Mouse (Mus musculus) regulatory T cell (primary cell): ENCODE results near the gene Prps1l3.

Experiments used
- in situ Hi-C: fragments of 300-600 bp; cut with MboI, MseI; formaldehyde crosslinking; loops from one replicate; pipeline ENCODE4 v1.15.1; 2025; ENCODE audit warnings: high pct_unique_total_duplicates

Prps1l3 gene

GRCm38 (mm10) chr12:57231085-57231875 lies 1.1 kb downstream of the Prps1l3 start:
- in situ Hi-C loops = loop anchor here (10.0 to 25.0 kb wide), 3 partner anchors 919 to 1576 kb away; partner anchors contain the start of gene Brms1l

DNA sequence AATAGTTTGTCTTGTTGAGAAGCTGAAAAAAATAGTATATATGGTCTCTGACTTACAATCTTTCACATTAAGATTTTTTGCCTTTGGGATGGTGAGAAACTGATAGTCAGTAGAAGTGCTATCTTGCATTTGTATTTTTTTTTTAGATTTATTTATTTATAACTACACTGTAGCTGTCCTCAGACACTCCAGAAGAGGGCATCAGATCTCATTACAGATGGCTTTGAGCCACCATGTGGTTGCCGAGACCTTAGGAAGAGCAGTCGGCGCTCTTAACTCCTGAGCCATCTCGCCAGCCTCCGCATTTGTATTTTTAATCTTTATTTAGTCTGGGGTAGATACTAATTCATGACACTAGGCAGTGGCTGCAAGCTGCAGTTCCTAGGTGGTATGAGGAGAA lies 3.2 kb downstream of the Prps1l3 start:
- in situ Hi-C loops = loop anchor here (10.0 to 25.0 kb wide), 3 partner anchors 921 to 1579 kb away; partner anchors contain the start of gene Brms1l

DNA sequence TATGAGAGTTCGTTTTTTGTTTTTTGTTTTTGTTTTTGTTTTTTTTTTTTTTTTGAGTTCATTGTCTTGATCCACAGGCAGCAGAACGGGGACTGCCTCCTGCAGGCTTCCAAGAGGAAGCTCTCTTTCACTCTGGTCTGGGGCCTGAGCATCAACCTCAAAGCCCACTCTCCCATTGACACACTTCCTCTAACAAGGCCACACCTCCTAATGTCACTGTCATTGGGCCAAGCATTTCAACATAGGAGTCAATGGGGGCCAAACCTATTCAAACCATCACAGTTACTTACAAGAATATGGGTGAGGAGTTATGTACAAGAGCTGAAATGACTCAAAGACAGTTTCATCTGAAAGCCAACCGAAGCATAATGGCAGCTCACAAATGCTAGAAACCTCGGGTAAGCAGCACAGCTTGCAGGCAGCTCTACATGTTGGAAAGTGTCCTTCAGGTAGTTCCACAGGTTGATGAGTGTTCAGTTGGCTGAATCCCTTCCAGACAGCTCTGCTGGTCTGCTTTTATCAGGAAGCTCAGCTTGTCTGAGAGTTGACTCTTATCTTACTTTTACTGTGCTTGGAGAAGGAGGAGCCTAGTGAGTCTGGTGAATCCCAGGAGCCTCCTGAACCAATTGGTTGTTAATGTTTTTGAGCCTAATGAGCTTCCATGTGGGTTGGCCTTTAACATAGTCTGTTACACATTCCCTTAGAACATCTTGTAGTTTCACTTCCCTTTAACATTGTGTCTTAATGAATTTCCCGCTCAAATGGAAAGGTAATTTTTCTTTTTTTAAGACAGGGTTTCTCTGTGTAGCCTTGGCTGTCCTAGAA lies 13.7 kb downstream of the Prps1l3 start:
- in situ Hi-C loops = loop anchor here (25.0 kb wide), 2 partner anchors 932 to 1407 kb away; partner anchors contain the start of gene Brms1l

DNA sequence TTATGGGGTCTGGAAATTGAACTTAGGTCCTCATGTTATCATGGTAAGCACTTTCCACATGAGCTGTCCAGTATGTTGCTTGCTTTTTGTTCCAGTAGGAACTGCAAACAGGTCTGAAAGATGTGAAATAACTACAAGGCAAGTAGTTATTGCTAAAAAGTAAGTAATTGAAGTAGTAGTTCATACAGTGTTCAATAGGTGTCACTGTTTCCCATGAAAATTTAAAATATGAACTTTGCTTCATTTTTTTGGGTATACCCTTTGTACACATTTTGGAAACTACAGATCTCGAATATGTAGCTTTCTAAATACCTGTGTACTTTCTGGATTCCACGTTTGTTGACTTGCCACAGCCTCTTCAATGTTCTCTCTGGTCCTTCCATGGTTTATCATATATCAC lies 28.4 kb downstream of the Prps1l3 start:
- in situ Hi-C loops = loop anchor here (25.0 kb wide), 2 partner anchors 1554 to 1679 kb away; no protein-coding TSS in a partner anchor

GRCm38 (mm10) chr12:57275456-57275855 lies 45.2 kb downstream of the Prps1l3 start:
- in situ Hi-C loops = loop anchor here (25.0 kb wide), 1 partner anchor 262 kb away; the partner anchor contains the start of gene Foxa1

- in situ Hi-C loops = loop anchor here (25.0 kb wide), 1 partner anchor 256 kb away; the partner anchor contains the start of gene Foxa1
These were observed 51.2 kb downstream of the Prps1l3 start for GRCm38 (mm10) chr12:57281155-57282114.

DNA sequence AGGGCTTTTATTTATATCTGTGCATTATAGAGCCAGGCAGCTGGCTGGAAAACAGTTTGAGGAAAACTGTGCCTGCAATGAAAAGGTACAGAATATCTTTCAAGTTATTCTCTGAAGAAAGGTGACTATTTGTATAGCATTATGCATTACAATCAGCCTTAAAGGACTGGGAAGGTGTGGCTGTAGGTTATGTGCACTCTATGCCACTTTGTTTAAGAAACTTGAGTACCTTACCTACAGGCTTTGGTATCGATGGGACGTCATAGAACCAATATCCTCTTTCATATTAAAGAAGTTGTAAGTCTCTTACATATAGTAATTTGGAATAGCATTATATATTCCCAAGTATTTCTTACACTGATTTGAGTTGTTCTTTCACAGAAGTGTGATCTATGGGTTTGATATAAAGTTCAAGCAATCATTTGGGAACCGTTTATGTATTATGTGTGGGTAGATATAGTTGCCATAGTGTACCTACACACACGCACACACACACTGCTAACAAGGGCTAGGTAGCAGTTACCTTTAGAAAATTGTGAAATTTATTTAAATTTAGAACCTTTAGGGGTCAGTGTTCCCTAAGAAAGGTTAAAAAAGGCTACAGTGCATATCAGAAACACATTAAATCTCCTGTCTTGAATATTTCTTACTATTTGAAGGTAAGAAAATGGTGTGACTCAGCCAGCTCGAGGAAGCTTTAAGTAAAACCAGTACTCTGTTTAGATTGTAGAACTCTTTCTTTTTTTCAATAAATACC lies 55.3 kb downstream of the Prps1l3 start:
- in situ Hi-C loops = loop anchor here (25.0 kb wide), 1 partner anchor 252 kb away; the partner anchor contains the start of gene Foxa1
